Mouse (Mus musculus) common myeloid progenitor, adult 5-6 weeks (primary cell): ENCODE results near the gene Hcn1. TPM values are rescaled to one million over a fixed set of nuclear protein-coding genes. Genes with fewer than 3 reads are reported as not detected.
"Not testable (repeated sequence)": the region's sequence is repeated elsewhere in the genome, so short reads cannot be mapped to it uniquely, and the experiment has no call there.

Experiments used
- ATAC-seq: replicated peaks from 2 replicates; pipeline ENCODE4 v1.8.0; 2016; ENCODE audit warnings: low read depth, mild to moderate bottlenecking, moderate TSS enrichment, inconsistent platforms; ENCODE audit not compliant: poor library complexity, severe bottlenecking
- total RNA-seq: library from RNA; stranded (forward); fragments of 200-1000, 187-1606 nt; gene quantifications from 2 replicates; pipeline ENCODE4 v1.2.3, GENCODE M21; 2017

The Hcn1 gene
- total RNA-seq, 1 experiment from 2014 or later: not detected

- ATAC-seq: no peak
These were observed 382.2 kb downstream of the Hcn1 start for GRCm38 (mm10) chr13:117984339-117984738.

GRCm38 (mm10) chr13:117999767-118000488, 397.8 kb downstream of the Hcn1 start:
- no peak for ATAC-seq

GRCm38 (mm10) chr13:118000538-118000937, 398.4 kb downstream of the Hcn1 start:
- no peak for ATAC-seq

- no peak for ATAC-seq
These were observed 419.1 kb downstream of the Hcn1 start for GRCm38 (mm10) chr13:118021176-118021575.

- not testable (repeated sequence) for ATAC-seq
These were observed 420.8 kb downstream of the Hcn1 start for GRCm38 (mm10) chr13:118022891-118023290.

- no peak for ATAC-seq
These were observed 421.3 kb downstream of the Hcn1 start for GRCm38 (mm10) chr13:118023381-118023780.

GRCm38 (mm10) chr13:118026510-118026909, 424.4 kb downstream of the Hcn1 start:
- no peak for ATAC-seq

- no peak for ATAC-seq
These were observed 425.7 kb downstream of the Hcn1 start for GRCm38 (mm10) chr13:118027868-118028267.

- no peak for ATAC-seq
These were observed 426.5 kb downstream of the Hcn1 start for GRCm38 (mm10) chr13:118028662-118029061.

- no peak for ATAC-seq
These were observed 427.5 kb downstream of the Hcn1 start for GRCm38 (mm10) chr13:118029579-118029978.

- no peak for ATAC-seq
These were observed 433.5 kb downstream of the Hcn1 start for GRCm38 (mm10) chr13:118035598-118035997.
